Mouse (Mus musculus) erythroid progenitor cell, adult 5-6 weeks (primary cell): ENCODE data around the gene Tpst2. TPM values are rescaled to one million over a fixed set of nuclear protein-coding genes. Genes with fewer than 3 reads are reported as not detected.

Experiments
- ATAC-seq: replicated peaks from 2 replicates; pipeline ENCODE4 v1.8.0; 2016; ENCODE audit warnings: moderate number of reproducible peaks, mild to moderate bottlenecking, moderate TSS enrichment, inconsistent platforms; ENCODE audit not compliant: poor library complexity, low FRiP score, severe bottlenecking
- total RNA-seq, 2 experiments: library from RNA; stranded (forward) in 1 of 2; stranded (reverse) in 1 of 2; fragments of 150-400 nt in 1 of 2; fragments of 186-747, 209-891 nt in 1 of 2; gene quantifications; 2 replicates each; pipeline versions ENCODE4 v1.2.3 to v1.2.4; 2015 to 2017; ENCODE audit warnings: low replicate concordance in 2 of 2

Gene Tpst2
- total RNA-seq (2015; ENCODE audit: low replicate concordance) = 3.4 and 6.5 TPM in 2 replicates
- 5.8 and 19.2 TPM in 2 replicates for total RNA-seq (2017; ENCODE audit: low replicate concordance)

DNA sequence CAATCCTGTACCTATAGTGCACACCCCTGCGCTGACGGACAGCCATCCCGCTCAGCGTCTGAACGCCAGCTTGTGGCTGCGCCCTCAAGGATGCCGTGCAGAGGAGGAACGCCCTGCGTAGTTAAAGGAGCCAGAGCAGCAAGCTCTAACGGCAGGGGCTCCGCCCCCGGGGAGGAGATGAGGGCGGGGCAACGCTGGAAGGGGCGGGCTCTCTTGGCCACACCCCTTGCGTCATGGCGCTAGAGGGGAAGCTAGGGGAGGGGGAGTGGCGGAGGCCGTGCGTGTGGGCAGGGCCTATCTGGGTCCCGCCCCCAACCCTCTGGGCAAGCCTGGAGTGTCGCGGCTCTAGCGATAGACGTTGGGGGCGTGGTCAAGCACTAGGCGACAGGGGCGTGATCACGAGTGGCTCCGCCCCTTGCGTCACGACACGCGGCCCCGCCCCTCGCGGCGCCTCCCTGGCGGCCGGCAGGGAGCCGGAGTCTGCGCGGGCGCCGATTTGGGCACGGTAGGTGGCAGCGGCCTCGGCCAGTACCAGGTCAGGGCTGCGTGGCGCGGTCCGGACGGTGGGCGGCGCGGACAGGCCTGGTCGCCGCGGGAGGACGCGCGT lies at the start of gene Tpst2:
Gene Tpst2, plus strand, starts transcription at position 425 of the 607 bp plus-strand sequence.
- ATAC-seq = peak; percentile 91

DNA sequence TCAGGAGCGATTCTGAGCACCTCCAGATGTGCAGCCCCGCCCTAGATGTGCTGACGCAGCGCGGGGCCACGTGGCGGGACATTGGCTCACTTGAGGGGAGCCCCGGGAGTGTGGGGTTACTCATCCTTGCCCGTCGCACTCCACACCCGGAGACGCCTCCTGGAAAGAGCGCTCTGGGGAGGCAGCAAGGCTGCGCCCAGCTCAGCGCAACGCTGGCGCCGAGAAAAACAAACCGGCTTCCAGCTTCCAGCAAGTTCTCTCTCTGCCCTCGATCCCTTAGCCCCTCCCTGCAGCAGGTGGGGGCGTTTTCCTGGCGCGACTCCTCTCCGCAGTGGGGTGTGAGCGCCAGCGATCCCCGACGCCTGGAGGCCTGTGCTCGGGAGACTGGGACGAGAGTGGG lies 49.1 kb upstream of the Tpst2 start:
- no peak for ATAC-seq

GRCm38 (mm10) chr5:112227898-112228239 lies 48.6 kb upstream of the Tpst2 start:
- ATAC-seq = no peak

DNA sequence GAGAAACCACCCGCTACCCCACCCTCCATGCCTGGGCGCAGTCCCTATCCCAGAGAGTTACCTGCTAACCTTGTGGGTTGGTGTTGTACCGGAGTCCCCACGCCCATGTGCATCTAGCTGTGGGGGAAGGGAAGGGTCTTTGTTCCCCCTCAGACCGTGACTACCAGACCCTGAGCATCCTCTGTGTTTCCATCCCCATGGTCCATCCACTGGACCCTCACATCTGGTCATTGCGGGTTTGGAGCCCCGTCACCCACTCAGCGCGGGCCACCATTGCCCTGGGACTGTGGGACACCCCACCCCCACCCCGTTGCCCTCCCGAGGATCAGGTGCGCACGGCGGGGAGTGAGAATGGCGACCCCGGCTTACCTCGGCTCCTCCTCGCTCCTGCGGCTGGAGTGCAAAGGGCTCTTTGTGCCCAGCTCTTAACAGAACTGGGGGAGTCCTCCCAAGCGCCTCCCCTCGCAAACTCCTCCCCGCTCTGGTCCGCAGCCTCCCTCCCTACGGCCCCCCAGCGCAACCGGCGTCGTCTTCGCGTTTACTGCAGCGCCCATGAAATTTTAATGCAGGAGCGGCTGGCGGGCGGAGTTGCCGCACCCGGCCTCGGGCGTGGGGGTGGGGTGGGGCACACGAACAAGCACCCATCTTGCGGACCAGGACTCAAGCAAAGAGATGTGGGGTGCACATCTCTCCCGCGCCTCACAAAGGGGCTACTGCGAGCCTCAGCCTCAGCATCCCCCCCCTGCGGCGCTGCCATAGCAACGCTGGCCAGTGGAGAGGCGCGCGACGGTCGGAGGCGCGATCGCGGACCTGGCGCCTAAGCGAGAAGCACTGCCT lies 48.0 kb upstream of the Tpst2 start:
- no peak for ATAC-seq

- ATAC-seq = no peak
Measured at GRCm38 (mm10) chr5:112235806-112236205, 40.7 kb upstream of the Tpst2 start.

- no peak for ATAC-seq
Measured at GRCm38 (mm10) chr5:112236631-112237030, 39.9 kb upstream of the Tpst2 start.

GRCm38 (mm10) chr5:112237439-112237838 lies 39.1 kb upstream of the Tpst2 start:
- no peak for ATAC-seq

- ATAC-seq = no peak
Measured at GRCm38 (mm10) chr5:112237866-112238570, 38.5 kb upstream of the Tpst2 start.

DNA sequence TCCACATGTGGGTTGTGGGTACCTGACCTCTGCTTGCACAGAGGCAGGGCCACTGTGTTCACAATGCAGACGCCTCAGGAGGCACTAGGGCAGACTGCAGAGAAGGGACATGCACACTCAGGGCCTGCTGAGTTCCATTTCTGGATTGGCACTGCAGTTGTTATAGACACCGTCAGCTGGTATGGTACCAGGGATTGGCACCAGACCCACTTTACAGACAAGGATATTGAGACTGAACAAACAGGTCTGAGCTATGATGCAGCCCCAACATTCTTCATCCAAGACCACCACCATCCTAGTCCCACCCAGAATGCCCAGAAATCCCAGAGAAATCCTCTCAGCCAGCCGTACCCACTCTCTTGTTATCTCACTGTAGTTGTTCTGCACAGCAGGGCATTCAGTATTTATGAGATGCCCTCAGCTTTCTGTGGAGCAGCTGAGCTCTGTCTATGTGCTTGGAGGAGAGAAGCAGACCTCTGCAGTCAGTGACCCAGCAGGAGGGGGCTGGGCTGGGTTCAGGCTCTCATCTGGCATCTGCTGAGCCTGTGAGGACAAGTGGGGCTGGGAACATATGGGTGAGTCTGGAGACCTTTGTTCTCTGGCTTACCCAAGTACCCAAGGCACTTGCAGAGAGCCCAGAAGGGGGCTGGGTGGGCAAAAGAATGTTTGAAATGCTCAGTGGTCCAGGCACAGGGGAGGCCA lies 37.6 kb upstream of the Tpst2 start:
- no peak for ATAC-seq

- ATAC-seq = peak; percentile 60
Measured at GRCm38 (mm10) chr5:112240761-112241160, 35.7 kb upstream of the Tpst2 start.

DNA sequence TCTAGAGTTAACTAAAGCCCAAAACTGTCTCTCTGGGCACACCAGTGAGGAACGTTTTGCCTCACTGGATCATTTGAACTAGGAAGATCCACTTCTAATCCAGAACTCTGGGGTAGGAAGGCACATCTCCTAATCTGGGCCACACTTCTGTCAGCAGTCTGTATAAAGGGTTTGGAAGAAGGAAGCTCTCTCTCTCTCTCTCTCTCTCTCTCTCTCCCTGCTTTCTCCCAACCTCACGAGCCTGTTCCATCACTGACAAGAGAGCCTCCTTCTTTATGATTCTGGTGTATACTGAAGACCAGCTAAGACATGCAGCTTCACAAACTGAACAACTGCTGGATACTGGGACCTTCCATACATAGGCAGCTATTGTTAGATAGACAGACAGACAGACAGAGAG lies 34.6 kb upstream of the Tpst2 start:
- ATAC-seq = no peak

GRCm38 (mm10) chr5:112242361-112242778 lies 34.1 kb upstream of the Tpst2 start:
- ATAC-seq = peak; percentile 56

DNA sequence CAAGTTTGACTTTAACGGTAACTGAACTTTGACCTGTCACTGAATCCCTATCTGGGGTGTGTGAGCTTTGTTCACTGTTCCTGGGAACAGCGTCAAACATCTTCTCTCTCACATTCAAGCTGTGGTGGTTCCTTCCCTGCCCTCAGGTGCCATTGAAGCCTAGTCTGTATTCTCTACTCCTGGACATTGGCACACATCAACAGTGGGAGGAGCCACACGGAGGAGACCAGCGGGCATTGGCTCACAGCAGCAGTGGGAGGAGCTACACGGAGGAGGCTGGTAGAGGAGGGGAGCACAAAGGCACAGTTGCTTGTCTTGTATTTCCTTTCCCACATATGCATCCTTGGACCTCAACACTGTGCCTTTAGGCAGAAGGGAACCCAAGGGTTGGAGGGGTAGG lies 33.5 kb upstream of the Tpst2 start:
- ATAC-seq = no peak

GRCm38 (mm10) chr5:112243539-112244274 lies 32.8 kb upstream of the Tpst2 start:
- ATAC-seq = 0 out of 2 replicates have a peak, but pooled peaks have one; percentile 24

GRCm38 (mm10) chr5:112244275-112244562 lies 32.3 kb upstream of the Tpst2 start:
- no peak for ATAC-seq

DNA sequence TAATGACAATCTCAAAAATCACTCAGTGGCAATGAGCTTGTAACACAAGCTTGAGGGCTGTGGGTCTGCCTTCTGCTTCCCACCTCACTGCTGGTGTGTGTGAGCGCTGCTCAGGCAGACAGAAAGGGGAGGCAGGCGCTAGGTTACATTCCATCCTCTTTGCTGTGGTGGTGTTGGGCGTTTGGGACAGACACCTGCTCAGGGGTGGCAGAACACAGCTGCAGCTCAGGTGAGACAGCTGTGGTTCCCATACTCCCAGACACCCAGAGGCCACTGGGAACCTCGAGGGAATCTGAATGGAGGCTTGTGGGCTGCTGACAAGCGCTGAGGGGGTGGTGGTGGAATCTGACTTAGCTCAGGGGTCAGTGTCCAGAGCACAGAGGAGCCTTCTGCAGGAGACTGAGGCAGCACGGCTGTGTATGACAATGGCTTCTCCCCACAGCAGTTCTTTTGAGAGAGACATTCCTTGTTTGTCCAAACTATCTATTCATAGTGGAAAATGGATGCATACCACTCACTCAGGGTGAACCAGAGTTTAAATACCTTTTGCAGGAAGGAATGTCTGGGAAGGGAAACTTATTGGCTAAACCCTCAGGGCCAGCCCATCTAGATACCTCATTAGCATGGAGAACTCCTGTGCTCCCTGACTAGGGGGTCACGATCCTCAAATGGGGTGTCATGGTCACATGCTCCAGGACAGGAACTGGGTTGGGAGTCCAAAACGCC lies 31.4 kb upstream of the Tpst2 start:
- ATAC-seq = no peak

DNA sequence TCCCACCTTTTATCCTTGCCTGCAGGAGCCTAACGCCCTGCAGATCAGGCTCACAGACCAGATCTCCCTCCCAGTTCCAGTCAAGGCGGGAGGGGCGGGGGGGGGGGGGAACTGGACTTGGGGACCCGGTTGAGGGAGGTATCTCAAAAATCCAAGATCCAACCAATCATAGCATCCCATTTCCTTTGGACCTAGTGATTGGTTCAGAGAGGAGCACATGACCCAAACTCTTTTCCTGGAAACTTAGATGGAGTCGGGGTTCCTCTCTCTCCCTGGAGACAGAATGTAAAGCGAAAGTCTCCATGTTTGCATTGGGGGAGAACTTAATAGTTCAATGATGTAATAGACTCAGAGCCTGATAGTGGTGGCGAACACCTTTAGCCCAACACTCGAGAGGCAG lies 29.1 kb upstream of the Tpst2 start:
- ATAC-seq = no peak

- ATAC-seq = no peak
Measured at GRCm38 (mm10) chr5:112249106-112249505, 27.4 kb upstream of the Tpst2 start.

GRCm38 (mm10) chr5:112252400-112252799 lies 24.1 kb upstream of the Tpst2 start, which contains the start of gene Cryba4:
Gene Cryba4 (minus strand): TSS chr5:112252518.
- no peak for ATAC-seq
